Mouse (Mus musculus): ENCODE measurements around the gene Fbxl5. TPM values are rescaled to one million over a fixed set of nuclear protein-coding genes. Genes with fewer than 3 reads are reported as not detected.
A peak's percentile ranks its signal among the peaks of the same experiment; 100 is the strongest.

Gene Fbxl5
- 10 to 100 TPM; 46.3 to 48.6 TPM for total RNA-seq (2021)
- long read RNA-seq, experiment 1, full-length matches to known transcripts: 48 of 68 reads
- long read RNA-seq, experiment 1, partial matches to known transcripts: 14 of 68 reads
- long read RNA-seq, experiment 1, other reads (novel, unspliced or antisense): 6 of 68 reads
- long read RNA-seq, experiment 2, transcript Fbxl5-201 (11 exons, 2,858 nt): major isoform, 21 of 33 reads
- long read RNA-seq, experiment 2, partial matches to known transcripts: 8 of 33 reads
- long read RNA-seq, experiment 2, other reads (novel, unspliced or antisense): 4 of 33 reads

- DNase-seq: no peak
Observed at GRCm38 (mm10) chr5:43821538-43821937, at the start of gene Fbxl5. TSS of gene Fbxl5 (minus strand) at chr5:43821638.

- DNase-seq: peak; percentile 42
Observed at GRCm38 (mm10) chr5:43868711-43869600, 47.5 kb upstream of the Fbxl5 start.

- DNase-seq: no peak
Observed at GRCm38 (mm10) chr5:43868253-43868652, 46.8 kb upstream of the Fbxl5 start, which contains the start of gene Cd38. TSS of gene Cd38 (plus strand) at chr5:43868553.

- DNase-seq: no peak
Observed at GRCm38 (mm10) chr5:43865316-43865715, 43.9 kb upstream of the Fbxl5 start.

GRCm38 (mm10) chr5:43863642-43864041 lies 42.2 kb upstream of the Fbxl5 start:
- no peak for DNase-seq

- DNase-seq: no peak
Observed at GRCm38 (mm10) chr5:43860670-43861431, 39.4 kb upstream of the Fbxl5 start.

- DNase-seq: no peak
Observed at GRCm38 (mm10) chr5:43860096-43860495, 38.7 kb upstream of the Fbxl5 start.

- DNase-seq: no peak
Observed at GRCm38 (mm10) chr5:43859663-43860062, 38.2 kb upstream of the Fbxl5 start.

- no peak for DNase-seq
Observed at GRCm38 (mm10) chr5:43855769-43856168, 34.3 kb upstream of the Fbxl5 start.

- no peak for DNase-seq
Observed at GRCm38 (mm10) chr5:43853868-43854488, 32.5 kb upstream of the Fbxl5 start.

GRCm38 (mm10) chr5:43853096-43853867 lies 31.8 kb upstream of the Fbxl5 start:
- no peak for DNase-seq

- no peak for DNase-seq
Observed at GRCm38 (mm10) chr5:43848275-43848674, 26.8 kb upstream of the Fbxl5 start.

GRCm38 (mm10) chr5:43847555-43847954 lies 26.1 kb upstream of the Fbxl5 start:
- DNase-seq: no peak

GRCm38 (mm10) chr5:43846227-43846626 lies 24.8 kb upstream of the Fbxl5 start:
- no peak for DNase-seq

GRCm38 (mm10) chr5:43845646-43846045 lies 24.2 kb upstream of the Fbxl5 start:
- DNase-seq: no peak

- no peak for DNase-seq
Observed at GRCm38 (mm10) chr5:43845083-43845482, 23.6 kb upstream of the Fbxl5 start.

GRCm38 (mm10) chr5:43842576-43843155 lies 21.2 kb upstream of the Fbxl5 start:
- DNase-seq: no peak

- no peak for DNase-seq
Observed at GRCm38 (mm10) chr5:43842011-43842285, 20.5 kb upstream of the Fbxl5 start.

- peak; percentile 64 for DNase-seq
Observed at GRCm38 (mm10) chr5:43841144-43842010, 19.9 kb upstream of the Fbxl5 start.

GRCm38 (mm10) chr5:43837372-43837771 lies 15.9 kb upstream of the Fbxl5 start:
- DNase-seq: peak; percentile 60
